Mouse (Mus musculus) megakaryocyte, embryonic 14.5 days (primary cell): Measurements from ENCODE around the gene Mrpl24.

Experiments
- FLI1 ChIP-seq: IDR thresholded peaks from 2 replicates; pipeline ENCODE4 v1.6.1; 2012; ENCODE audit warnings: low read length, inconsistent platforms, mixed read lengths
- GATA1 ChIP-seq: IDR thresholded peaks from 3 replicates; pipeline ENCODE4 v1.6.1; 2012; ENCODE audit warnings: mixed read lengths, low read length, inconsistent platforms, borderline replicate concordance

DNA sequence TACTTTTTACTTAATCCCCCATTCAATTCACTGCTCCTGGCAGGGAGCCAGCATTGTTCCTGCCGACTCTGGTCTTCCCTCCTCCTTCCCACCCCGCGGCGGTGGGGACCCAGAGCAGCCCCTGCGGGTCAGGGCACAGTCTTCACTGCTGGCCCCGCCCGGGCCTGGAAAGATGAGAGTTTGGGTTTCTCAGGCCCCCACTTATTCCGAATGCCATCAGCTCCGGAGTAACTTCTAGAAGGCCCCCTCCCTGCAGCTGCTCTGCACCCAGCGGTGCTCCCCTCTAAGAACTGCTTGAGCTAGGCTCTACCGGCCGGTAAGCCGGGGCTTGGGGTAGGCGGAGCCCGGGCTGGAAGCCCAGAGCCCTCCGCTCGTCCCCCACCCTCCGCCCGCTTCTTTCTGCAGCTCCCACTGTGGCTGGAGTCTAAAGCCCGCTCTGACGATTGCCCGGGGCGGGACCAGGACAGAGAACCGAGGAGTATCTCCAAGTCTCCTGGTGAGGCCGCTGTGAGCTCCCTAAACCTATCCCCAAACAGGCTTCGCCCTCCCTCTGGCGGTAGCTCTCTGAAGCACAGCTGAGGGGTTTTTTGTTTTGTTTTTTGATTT, 41.4 kb downstream of the Mrpl24 start:
- TF ChIP-seq GATA1 = no peak
- TF ChIP-seq FLI1 = no peak
